Mouse (Mus musculus) thymus, postnatal 14 days (tissue): ENCODE data around the gene Diexf.

Experiments
- DNase-seq: peaks from one replicate; pipeline ENCODE4 v3.0.0; 2021

The Diexf gene

DNA sequence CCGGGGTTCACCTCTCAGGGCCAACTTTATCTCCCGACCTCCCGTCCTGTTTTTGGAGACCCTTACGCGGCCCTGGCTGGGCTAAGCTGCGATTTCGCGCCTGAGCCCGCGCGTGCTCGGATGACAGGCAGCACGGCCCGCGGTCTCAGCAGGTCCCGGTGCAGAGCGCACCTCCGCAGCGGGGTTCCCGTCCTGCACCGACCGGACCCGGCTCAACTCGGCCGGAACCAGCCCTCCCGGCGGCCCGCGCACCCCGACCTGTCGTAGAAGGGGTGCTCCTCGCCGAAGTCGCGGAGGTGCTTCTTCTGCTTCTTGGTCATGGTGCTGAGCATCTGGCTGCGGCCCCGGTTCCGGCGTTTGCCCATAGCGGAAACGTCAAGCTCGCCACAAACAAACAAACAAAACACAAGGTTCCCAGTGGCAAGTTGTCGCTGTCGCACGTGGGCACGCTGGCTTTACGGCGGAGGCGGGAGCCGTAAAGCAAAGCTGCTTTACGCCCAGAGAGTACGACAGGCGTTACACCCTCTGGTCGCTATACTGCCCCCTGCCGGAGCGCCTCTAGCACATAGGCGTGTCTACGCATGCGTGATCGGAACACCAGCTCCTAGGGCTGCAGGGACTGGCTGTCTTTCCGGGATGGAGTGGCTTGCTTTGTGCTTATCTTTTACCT lies at the start of gene Diexf:
TSS of gene Diexf (minus strand) at position 487 of the 670 bp plus-strand sequence.
- DNase-seq = peak; percentile 98

DNA sequence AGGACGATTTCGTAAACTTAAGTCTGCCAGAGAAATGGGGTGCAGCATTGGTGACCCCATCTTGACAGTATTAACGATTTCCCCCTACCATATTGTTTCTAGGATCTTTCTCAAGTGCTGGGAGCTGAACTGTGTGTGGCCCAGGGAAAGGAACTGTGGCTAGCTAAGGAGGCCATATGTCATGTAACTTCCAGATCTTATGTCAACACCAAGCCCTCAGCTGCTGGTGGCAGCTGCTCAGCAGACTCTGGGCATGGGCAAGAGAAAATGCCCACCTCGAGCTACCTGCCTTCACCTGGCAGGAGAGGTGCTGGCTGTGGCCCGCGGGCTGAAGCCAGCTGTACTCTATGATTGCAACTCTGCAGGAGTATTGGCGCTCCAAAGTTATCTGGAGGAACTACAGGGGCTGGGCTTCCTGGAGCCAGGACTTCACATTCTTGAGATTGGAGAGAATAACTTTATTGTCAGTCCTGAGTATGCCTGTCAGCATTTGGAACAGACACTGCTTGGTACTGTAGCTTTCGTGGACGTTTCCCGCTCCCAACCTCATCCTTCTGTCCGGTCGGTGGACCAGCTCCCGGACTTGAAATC lies 44.2 kb upstream of the Diexf start:
- peak; percentile 35 for DNase-seq

DNA sequence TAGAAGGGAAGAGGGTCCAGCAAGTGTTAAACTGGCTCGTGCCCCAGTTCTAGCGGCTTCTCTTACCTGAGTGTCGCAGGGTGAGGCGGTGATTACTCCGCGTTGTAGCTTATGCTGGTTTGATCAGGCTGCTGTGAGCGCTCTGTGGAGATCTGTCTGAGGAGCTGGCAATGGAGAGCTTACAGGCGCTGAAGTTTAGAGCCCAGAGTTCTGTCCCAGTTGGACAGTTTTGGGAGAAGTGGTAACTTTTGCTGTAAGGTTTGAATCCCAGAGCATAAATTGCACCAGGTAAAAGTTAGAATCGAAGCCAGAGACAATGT lies 43.7 kb upstream of the Diexf start:
- no peak for DNase-seq

DNA sequence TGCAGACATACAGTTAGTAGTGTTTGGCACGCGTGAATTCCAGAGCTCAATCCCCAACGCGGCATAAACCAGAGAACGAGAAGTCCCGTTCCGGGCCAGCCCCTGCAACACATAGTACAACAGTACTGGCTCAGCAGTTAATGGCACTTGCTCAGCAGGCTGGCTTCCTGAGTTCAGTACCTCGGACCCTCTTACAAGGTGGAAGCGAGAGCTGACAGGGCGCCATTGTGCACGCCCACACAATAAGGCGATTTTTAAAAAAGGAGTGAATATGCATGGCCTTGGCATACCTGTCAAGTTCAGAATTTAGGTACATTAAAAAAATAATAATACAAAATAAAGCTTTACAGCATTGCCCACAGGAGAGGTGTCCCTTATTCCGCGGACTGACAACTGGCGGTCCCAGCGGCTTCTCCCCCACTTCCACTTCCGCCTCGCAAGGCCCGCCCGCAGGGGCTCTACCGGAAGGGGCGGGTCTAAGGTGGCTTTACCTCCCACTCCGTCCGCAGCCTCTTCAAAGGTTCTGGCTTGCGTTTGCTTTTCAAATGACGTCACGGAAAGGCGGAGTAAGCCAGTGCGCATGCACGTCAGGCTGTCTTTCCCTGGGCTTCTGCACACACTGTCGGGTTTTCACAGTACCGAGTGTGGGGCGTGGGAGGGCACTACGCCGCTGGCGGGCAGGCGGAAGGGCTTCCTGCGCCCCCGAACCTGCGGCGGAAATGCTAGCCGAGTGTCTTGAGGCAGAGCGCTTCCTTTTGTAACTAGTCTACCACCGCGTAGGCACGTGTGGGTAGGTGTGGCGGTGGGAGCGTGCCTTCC lies 43.1 kb upstream of the Diexf start:
- DNase-seq = peak; percentile 98

DNA sequence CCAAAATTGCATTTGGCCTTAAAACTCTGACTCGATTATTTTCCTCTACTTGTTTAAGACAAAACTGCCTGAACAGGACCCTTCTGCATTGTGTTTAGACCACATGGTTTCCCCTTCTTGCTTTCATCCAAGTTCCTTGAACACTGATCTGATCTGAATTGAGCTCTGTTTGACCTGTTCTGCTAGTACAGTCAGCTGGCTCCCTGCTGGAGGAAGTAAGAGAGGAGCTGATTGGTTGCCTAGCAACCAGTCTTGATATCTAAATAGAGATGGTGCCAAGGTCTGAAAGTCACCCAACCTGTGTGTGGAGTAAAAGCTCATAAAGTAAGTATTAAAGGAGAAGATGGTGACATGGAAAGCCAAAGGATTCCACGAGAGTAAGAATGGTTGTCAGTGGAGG lies 39.8 kb upstream of the Diexf start:
- peak; percentile 53 for DNase-seq

DNA sequence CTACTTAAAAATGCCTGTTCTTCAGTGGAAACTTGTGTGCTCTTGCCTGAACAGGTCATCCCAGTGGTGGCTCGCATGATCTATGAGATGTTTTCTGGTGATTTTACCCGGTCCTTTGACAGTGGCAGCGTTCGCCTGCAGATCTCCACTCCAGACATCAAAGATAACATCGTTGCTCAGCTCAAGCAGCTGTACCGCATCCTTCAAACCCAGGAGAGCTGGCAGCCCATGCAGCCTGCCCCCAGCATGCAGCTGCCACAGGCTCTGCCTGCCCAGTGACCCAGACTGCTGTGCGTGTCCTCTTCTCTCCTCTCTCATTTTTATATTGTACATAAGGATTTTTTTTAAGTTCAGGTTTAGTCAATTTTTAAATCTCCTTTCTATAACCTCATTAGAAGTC lies 39.2 kb upstream of the Diexf start:
- DNase-seq = peak; percentile 74

DNA sequence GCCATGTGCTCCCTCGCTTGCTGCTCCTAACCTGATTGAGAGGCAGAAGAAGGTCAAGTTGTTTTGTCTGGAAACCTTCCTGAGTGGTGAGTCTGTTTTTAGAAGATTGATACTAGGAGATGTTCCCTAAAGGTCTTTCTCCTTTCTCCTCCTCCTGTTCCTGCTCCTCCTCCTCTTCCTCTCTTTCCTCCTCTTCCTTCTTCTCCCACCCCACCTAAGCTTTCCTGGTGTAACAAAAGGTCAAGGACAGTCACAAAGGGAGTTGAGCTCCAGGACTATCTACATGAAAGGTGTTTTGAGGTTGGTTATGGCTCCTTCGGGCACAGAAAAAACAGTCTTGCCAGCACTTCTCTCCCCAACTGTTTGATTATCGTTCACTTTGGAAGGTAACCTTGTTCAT lies 37.7 kb upstream of the Diexf start, which contains the start of gene A130010J15Rik:
TSS of gene A130010J15Rik (plus strand) at position 301 of the 400 bp plus-strand sequence.
- DNase-seq = no peak

DNA sequence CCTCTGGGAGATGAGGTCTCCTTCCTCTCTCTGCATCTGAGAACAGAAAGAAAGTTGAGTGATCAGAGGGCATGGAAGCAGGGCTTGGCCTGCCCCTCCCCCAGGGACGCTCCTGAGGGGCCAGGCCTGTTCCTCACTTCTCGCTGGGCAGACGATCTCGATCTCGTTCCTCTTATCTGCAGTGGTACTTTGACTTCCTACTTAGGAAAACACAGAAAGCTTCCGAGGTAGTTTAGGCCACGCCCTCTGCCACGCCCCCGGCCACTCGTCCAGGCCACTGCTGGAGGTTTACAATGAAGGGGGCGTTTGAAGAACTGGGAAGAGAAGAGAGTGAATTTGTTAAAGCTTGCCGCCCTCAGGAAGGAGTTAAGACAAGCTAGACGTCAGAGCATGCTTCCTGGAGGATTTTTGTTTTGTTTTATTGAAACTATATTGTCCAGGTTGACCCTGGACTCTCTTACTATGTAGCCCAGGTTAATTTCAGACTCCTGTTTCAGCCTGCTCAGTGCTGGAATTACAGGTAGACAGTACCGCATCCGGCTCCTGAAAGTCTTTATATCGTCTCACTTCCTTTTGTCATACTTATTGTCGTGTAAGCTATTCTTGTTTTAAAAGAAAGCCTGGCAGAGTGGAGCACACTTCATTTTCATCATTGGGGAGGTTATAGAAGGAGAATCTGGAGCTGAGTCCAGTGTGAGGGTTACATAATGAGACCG lies 30.4 kb upstream of the Diexf start:
- DNase-seq = peak; percentile 79

DNA sequence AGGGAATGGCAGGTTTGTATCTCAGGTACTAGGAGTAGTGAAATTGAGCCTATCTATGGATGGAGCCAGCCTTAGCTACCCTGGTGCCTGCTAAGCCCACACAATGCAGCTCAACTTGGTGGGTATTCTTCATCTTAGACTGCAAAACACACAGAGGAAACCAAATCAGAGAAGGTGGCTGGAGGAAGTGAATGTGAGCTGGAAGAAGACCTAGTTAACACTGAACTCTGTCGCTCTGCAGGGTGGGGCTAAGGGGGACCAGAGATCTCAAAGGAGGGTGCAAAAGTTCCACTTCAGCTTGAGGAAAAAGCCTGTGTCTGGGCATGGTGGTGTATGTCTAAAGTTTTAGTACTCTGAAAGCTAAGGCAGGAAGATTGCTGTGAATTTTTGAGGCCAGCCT lies 29.5 kb upstream of the Diexf start:
- DNase-seq = peak; percentile 71

DNA sequence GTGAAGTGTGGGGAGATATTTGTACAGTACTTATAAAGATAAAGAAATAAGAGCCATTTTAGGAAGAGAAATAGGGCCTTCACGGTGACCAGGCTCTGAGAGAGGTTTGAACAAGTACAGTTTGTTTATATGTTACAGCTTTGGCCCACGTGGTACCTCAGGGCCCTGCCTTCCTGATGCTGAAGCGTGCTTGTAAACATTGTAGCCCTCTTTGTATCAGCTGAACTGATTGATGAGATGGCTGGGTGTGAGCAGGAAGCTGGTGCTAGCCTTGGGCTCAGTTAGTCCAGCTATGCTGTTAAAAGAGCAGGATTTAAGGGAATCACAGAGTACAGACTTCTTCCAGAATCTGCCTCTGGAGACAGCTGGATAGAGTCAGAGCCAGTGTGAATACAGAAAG lies 29.1 kb upstream of the Diexf start:
- no peak for DNase-seq

DNA sequence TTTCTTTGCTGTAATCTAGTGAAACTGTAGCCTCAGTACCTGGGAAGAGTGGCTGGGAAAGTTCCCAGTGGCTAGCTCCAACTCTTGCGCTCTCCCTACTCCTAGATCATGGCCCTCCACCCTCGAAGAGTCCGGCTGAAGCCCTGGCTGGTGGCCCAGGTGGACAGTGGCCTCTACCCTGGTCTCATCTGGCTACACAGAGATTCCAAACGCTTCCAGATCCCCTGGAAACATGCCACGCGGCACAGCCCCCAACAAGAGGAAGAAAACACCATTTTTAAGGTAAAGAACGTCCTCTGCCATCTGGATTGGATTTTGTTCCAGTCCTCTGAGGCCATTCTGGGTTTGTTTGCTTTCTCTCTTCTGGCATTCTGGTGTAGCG lies 27.0 kb upstream of the Diexf start:
- no peak for DNase-seq

DNA sequence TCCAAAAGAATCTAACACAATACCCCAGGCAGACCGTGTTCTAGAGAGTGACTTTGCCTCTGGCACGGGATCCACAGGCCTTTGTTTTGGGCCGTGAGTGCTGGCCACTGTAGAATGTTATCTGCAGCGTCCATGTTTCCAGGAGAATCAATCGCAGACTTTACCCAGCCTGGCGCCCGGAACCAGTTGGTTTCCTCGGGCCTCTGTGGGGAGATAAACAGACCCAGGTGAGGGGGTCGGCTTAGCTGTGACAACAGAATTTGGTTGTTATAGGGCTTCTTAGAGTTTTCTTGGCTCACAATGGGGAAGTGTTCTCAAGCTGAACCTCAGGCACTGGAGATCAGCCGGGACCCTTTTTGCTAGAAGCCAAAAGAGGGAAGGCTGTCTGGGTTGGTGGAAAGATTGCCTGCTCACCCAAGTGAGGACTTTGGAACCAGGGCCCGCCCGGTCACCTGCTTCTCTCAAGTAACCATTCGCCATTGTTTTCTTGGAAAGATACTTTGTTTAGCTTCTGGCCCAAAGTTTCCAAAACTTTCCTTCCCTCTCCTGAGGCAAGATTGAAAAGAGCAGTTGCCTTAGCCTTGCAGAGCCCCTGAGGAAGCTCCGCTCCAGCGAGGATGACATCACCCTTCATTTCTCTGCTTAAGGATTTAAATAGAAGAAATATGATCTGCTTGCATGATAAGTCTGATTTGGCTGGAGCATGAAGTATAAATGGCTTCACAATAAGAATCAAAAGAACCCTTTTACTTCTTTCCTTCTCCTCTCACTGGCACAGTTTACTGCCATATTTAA lies 26.4 kb upstream of the Diexf start:
- DNase-seq = no peak

DNA sequence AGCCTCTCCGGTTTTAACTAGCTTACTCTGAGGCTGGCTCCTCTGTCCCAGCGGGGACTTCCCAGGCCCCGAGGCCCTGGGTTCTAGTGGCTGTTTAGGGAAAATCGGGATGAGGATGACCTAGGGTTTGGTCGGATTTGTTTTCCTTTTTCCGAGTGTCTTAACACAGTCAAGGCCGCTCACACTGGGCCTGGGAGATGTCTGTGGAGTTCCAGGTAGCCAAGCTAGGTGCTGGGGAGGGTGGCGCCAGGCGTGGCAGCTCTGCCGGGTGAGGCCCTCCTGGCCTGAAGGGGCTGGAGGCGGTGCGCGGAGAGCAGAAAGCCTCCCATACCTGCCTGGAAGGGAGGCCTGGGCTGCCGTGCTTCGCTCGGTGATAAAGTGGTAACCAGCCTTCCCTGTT lies 23.5 kb upstream of the Diexf start:
- no peak for DNase-seq

DNA sequence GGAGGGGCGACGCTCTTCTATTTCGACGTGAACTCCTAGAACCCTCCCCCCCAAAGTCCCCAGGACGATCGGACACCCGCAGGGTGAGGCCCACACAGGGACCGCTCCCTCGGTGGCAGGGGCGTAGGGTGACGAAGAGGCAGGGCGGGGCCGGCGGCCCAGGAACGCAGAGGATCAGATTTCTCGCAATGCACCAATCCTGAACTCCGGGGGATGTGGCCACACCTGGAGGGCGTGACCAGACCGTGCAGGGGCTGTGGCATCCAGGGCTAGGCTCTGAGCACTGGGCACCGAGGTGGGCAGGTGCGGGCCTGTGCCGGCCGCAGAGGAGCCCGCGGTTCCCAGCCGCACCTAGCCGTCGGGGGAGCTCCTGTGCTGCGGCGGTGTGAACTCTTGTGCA lies 22.8 kb upstream of the Diexf start, which contains the start of gene Irf6:
TSS of gene Irf6 (plus strand) at position 240 of the 400 bp plus-strand sequence.
- DNase-seq = peak; percentile 73

DNA sequence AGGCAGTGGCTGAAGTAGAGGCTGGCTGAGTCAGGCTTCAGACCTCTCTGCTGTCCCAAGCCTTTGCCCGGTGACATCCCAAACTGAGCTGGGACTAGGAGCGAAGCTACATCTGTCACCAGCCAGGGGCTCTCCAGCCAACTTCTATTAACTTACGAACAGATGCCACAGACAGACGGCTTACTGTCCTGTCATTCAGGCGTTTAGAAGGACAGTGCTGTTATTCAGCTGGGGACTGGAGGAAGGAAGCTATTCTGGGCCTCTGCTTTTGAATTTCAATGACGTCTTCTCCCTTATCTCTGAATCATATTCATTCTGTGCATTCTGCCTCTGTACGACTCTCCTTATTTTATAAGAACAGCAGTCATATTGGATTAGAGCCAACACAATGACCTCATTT lies 21.1 kb upstream of the Diexf start:
- no peak for DNase-seq

DNA sequence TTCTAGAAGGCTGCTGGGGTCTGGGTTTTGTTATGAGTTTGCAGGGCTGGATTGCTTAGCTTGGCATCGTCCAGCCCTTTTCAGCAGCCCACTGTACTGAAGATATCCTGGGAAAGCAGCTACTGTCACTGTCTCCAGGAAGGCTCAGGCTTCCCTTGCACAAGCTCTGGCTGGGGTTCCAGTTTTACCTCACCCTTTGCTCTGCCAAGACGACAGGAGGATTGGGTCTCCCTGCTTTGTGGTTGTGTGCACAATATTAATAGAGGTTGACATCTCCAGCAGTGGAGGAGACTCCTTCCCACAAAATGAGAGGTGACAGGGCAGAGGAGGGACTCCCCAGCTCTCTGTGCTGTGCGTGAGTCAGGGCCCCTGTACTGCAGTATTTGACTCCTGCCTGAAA lies 19.2 kb upstream of the Diexf start:
- DNase-seq = no peak

DNA sequence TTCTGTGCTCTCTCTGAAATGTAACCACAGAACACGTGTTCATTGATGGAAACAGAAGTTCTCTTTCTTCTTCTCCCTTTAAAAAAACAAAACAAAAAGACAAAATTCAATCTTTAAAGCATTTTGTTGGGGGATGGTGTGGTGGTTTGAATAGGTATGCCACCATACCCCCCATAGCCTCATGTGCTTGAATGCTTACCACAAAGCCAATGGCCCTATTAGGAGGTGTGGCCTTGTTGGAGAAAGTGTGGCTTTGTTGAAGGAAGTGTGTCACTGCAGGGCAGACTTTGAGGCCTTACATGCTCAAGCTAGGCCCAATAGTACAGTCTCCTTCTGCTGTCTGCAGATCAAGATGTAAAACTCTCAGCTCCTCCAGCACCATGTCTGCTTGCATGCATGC lies 16.3 kb upstream of the Diexf start:
- peak; percentile 43 for DNase-seq

DNA sequence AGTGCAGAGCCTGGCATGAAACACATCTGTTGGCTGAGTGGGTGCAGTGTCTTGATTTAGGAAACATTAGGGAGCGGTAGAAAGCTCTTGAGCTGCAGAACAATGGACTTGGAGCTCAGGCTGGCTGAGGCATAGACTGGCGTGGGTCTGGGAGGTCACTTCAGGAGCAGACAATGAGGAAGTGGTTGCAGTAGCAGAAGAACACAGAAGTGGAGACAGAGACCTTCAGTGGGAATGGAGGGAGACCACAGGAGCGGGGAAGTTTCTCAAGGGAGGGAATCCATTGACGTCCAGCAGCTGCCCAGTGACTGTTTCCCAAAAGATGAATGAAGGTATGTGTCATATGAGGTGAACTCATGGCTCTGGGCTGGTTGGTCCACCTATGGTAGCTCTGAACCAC lies 15.0 kb upstream of the Diexf start:
- DNase-seq = no peak

DNA sequence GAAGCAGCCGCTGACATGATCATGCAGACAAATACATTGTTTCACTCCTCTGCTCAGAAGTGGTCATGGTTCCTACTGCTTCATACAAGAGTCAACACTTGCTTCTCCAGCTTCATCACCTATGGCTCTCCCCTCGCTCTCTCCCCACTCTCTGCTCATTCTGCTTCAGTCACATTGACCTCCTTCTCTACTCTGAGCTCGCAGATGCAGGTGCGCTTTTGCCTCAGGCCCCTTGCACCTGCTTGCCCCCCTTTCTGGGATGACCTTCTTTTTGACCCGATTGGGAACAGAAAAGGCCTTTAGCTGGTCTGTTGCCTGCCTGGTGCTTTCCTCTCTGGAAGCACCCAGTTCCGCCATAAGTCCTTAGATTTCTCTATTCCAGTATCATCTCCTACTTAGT lies 14.4 kb upstream of the Diexf start:
- DNase-seq = peak; percentile 82

DNA sequence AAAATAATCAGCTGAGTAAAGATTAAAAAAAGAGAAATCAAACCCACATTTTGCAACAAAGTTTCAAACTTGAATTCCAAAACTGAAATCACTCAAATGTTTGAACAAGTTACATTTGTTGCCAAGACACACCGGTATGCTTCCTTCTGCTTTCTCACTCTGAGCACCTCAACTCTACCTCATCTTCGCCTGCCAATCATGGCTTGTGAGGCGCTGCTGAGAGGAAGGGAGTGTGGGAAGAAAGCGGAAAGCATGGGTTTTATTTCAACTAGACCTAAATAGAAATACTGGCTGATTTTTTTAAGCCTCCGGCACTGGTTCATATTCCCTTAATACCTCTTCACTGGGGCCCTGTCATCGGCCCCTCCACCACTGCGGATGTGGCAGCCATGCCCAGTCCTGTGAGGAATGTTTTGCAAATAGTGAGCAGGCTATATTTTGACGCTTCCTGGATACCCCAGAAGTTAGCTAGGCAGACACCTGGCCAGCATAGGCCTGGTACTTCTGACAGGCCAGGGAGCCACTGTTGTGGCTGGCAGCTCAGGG lies 12.5 kb upstream of the Diexf start:
- peak; percentile 48 for DNase-seq

DNA sequence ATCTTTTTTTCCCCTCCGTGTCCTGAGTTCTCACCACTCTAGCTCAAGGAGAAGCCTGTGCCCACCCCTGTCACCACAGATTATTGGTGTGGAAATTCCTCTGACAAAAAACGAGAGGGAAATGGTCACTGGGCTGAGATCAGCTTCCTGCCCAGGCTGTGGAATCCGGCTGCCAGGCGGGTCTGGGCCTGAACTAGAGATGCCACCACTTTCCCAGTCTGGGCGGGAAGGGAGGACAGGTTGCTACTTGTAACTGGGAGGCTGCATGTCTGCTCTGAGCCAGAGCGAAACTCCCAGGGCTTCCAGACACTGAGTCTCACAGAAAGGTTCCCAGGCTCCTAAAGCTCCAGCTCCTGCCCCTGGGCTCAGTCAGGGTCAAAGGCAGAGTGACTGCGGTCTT lies 11.0 kb upstream of the Diexf start:
- no peak for DNase-seq

DNA sequence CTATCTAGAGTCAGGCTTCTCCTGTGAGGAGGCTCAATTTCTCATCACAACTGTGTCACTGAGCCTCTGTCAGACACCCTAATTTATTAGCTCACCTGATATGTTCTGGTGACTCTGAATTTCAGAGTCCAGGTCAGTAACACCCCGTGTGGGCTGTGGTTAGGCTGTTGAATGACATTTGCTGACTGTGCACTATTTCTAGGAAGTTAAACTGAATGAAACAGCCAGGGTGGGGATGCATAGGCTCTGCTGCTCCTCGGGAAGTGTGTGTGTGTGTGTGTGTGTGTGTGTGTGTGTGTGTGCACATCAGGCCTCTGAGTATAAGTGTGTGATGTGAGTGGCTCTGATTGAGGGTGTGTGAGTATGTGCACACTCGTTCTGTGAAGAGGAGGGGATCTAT lies 8.6 kb upstream of the Diexf start:
- no peak for DNase-seq
